Mouse (Mus musculus) liver, embryonic 12.5 days (tissue): Measurements from ENCODE around the gene Samd9l. TPM values are rescaled to one million over a fixed set of nuclear protein-coding genes. Genes with fewer than 3 reads are reported as not detected.
"Not testable (repeated sequence)": the region's sequence is repeated elsewhere in the genome, so short reads cannot be mapped to it uniquely, and the experiment has no call there.

Source experiments
- ATAC-seq: fragments of 200-750 bp; cut with Nextera tagmentation; 2 replicates; pipeline ENCODE4 v1.8.0; 2017; ENCODE audit warnings: moderate number of reproducible peaks, mild to moderate bottlenecking, moderate library complexity
- H3K27ac ChIP-seq: fragments of 300-500 bp; sonication (generic); 2 replicates; pipeline ENCODE4 v1.5.1; 2016; ENCODE audit warnings: mild to moderate bottlenecking
- H3K27me3 ChIP-seq: fragments of 300-500 bp; sonication (generic); replicated peaks from 2 replicates; pipeline ENCODE4 v1.6.1; 2016; ENCODE audit warnings: mild to moderate bottlenecking, moderate library complexity
- H3K36me3 ChIP-seq: fragments of 300-500 bp; sonication (generic); 2 replicates; pipeline ENCODE4 v1.6.1; 2016; ENCODE audit warnings: mild to moderate bottlenecking, moderate library complexity
- H3K4me1 ChIP-seq: fragments of 300-500 bp; sonication (generic); 2 replicates; pipeline ENCODE4 v1.6.1; 2016
- H3K4me2 ChIP-seq: fragments of 300-500 bp; sonication (generic); 2 replicates; pipeline ENCODE4 v1.6.1; 2016; ENCODE audit warnings: mild to moderate bottlenecking, moderate library complexity
- H3K4me3 ChIP-seq: fragments of 300-500 bp; sonication (generic); 2 replicates; pipeline ENCODE4 v1.5.1; 2016; ENCODE audit warnings: mild to moderate bottlenecking, moderate library complexity
- H3K9ac ChIP-seq: fragments of 300-500 bp; sonication (generic); 2 replicates; pipeline ENCODE4 v1.6.1; 2016; ENCODE audit warnings: mild to moderate bottlenecking, moderate library complexity
- H3K9me3 ChIP-seq: fragments of 300-500 bp; sonication (generic); replicated peaks from 2 replicates; pipeline ENCODE4 v1.6.1; 2016; ENCODE audit warnings: mild to moderate bottlenecking, moderate library complexity
- WGBS: fragments of 180-500 bp; shearing (Covaris S2); methylation state at CpG from one replicate; pipeline ENCODE4 v1.1.7; 2016; ENCODE audit not compliant: insufficient replicate concordance; 5-methylcytosine and 5-hydroxymethylcytosine counted together
- polyA plus RNA-seq: library from polyadenylated mRNA; unstranded; fragments of >200 nt; fragmentation: Nextera tagmentation; extraction: Ambion mirVana; gene quantifications from 2 replicates; pipeline ENCODE4 v1.2.1, GENCODE M21; 2016

Samd9l gene
- 2.7 and 2.8 TPM in 2 replicates for polyA plus RNA-seq

DNA sequence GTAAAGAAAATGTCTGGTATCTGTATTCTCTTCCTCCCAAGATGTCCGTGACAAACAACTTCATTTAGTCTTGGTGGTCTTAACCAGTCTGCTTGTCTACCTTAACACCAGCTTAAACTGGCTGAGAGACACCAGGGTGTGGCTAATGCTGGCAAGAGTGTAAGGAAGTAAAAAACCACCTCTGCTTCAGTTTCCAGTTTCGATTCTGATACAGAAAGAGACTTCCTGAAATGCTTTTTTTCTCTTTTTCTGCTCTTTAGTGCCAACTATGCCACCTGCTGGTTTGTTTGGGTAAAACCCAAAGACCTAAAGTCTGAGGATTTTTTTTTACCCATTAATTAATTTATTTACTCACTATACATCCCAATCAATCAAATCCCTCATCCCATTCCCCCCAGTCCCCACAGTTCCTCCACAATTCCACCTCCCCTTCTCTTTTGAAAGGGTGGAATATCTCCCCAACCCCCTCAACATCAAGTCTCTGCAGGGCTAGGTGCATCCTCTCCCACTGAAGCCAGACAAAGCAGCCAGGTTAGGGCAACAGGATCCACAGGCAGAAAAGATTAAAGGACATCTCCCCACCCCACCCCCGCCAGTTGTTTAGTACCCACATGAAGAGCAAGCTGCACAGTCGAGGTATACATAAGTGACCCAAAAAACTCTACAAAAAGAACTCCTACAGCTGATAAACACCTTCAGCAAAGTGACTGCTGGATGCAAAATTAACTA is at the start of gene Samd9l:
Samd9l (minus strand) TSS at position 233 of the 729 bp plus-strand sequence.
- peak within 1 kb of the TSS; percentile 38 for H3K4me2 ChIP-seq
- H3K36me3 ChIP-seq, H3K27me3 ChIP-seq, H3K27ac ChIP-seq, H3K4me1 ChIP-seq, H3K9ac ChIP-seq, H3K9me3 ChIP-seq: not testable (repeated sequence)
- WGBS = 22% methylated on average over 4 of the region's 4 CpGs
- peak within 1 kb of the TSS; percentile 29; the same call in 1 of the 2 replicates for H3K4me3 ChIP-seq
- ATAC-seq = peak; percentile 58; the same call in 1 of the 2 replicates

DNA sequence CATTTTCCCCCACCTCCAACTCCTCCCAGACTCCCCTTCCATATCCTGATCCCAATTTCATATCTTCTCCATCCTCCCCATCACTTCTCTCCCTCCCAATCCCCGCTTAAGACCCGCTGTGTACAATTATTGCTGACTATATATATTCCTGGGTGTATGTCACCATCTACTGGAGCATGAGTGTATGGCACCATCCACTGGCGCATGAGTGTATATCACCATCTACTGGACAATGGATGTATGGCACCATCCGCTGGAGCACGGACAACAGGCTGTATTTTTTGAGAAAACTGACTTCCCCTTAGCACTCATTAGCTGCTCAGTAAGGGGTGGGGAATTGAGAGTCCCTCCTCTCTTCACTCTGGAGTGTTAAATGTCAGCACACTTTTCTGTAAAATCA is 48.0 kb upstream of the Samd9l start:
- Histone ChIP-seq H3K4me1 (no peaks in the 10 kb centered on the region), H3K9ac (no peak overlapping the region), H3K9me3 (no peaks in the 10 kb centered on the region), H3K27ac (no peak overlapping the region), H3K36me3 (no peaks in the 10 kb centered on the region), H3K4me3 (no peak overlapping the region), H3K4me2 (no peak overlapping the region), H3K27me3 (no peaks in the 10 kb centered on the region)
- ATAC-seq = peak; percentile 60; the same call in 1 of the 2 replicates
- 4% methylated on average over 5 of the region's 5 CpGs for WGBS

DNA sequence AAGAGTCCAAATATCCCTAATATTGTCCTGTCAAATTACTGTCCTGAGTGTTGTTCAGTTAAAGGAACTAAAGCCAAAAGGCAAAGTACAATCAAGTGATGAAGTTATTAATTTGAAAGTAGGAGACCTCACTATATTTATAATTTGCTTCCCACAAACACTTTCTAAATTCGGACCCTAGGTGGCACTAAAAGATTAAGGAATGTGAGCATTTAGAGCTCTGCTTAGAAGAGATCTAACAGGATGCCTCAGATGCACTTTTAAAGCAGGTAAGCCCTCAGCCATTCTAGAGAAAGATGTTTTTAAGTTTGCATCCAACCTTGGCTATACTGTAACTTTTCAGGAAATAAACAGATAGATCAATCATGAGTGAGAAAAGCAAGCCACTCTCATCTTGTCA is 44.5 kb upstream of the Samd9l start:
- Histone ChIP-seq H3K36me3 (no peaks in the 10 kb centered on the region), H3K4me2 (no peak overlapping the region), H3K4me1 (no peaks in the 10 kb centered on the region), H3K27ac (no peak overlapping the region), H3K4me3 (no peak overlapping the region), H3K27me3 (no peaks in the 10 kb centered on the region), H3K9me3 (no peaks in the 10 kb centered on the region), H3K9ac (no peak overlapping the region)
- WGBS = 12% methylated on average over 1 of the region's 1 CpGs
- no peak for ATAC-seq

DNA sequence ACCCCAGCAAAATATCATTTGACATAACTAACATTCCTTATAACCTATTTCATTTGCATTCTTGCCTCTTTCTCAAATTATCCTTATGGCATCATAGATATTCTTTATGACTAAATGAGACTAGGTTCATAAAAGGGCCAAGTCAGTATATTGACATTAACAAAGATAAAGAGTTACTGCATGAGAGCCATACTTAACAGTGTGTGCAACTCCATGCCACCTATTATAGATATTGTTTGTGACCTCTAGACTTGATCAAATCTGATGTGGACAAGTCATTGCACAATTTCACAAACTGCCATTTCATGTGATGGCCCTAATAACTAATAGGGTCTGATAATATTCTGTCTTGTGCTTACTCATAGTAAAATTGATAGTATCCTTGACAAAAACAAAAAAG is 36.7 kb upstream of the Samd9l start:
- H3K4me3 ChIP-seq = no peak overlapping the region
- no peak overlapping the region for H3K9ac ChIP-seq
- no peak overlapping the region for H3K4me2 ChIP-seq
- H3K4me1 ChIP-seq = no peaks in the 10 kb centered on the region
- H3K27ac ChIP-seq = no peak overlapping the region
- ATAC-seq = no peak
- no peaks in the 10 kb centered on the region for H3K9me3 ChIP-seq
- no peaks in the 10 kb centered on the region for H3K27me3 ChIP-seq
- H3K36me3 ChIP-seq = no peaks in the 10 kb centered on the region

DNA sequence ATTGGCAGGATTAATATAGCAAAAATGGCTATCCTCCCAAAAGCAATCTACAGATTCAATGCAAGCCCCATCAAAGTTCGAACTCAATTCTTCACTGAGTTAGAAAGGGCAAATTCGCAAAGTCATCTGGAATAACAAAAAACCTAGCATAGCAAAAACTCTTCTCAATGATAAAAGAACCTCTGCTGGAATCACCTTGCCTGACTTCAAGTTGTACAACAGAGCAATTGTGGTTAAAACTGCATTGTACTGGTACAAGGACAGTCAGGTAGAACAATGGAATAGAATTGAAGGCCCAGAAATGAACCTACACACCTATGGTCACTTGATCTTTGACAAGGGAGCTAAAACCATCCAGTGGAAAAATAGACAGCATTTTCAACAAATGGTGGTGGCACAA is 31.6 kb upstream of the Samd9l start:
- WGBS = 60% methylated on average over 2 of the region's 2 CpGs
- H3K4me2 ChIP-seq, H3K27ac ChIP-seq, ATAC-seq, H3K27me3 ChIP-seq, H3K36me3 ChIP-seq, H3K4me1 ChIP-seq, H3K4me3 ChIP-seq, H3K9ac ChIP-seq, H3K9me3 ChIP-seq: not testable (repeated sequence)

DNA sequence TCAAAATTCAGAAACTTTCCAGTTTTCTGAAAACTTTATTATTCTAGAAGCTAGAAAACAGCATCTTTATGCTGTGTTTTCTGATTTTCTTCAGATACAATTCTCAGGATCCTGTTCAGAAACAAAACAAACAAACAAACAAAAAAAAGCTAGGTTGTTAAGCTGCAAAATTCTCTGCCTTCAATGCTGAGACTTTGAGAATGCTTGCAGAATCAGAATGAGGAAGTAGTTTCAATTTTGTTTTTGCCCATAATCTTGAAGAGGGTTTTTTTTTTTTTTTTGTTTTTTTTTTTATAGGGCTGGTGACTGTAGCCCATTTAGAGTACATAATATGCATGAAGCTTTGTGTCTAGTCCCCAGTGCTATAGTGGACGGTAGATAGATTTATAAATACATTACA is 27.7 kb upstream of the Samd9l start:
- no peaks in the 10 kb centered on the region for H3K4me1 ChIP-seq
- H3K9me3 ChIP-seq = no peaks in the 10 kb centered on the region
- no peak overlapping the region for H3K4me3 ChIP-seq
- 54% methylated on average over 1 of the region's 1 CpGs for WGBS
- no peak overlapping the region for H3K4me2 ChIP-seq
- no peaks in the 10 kb centered on the region for H3K36me3 ChIP-seq
- ATAC-seq = no peak
- H3K27ac ChIP-seq = no peak overlapping the region
- H3K9ac ChIP-seq = no peak overlapping the region
- H3K27me3 ChIP-seq = no peaks in the 10 kb centered on the region

DNA sequence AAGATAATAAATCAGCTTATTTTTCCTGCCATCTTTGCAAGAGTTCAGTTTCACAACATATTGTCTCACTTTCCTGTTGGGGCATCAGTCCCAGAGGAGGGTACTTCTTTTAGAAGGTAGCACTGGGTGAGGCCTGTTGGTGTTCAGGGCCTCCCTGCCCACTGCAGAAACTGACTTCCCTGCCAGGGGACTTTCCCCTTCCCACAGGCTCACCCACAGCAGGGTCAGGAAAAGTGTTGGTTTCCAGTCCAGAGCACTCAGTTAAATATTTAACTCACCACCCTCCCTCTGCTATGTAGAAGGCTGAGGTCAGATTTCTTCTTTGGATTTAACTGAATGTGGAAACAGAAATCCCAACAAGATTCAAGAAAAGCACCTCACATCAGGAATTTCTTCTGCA is 26.0 kb upstream of the Samd9l start:
- H3K4me2 ChIP-seq, H3K27me3 ChIP-seq, H3K4me1 ChIP-seq, H3K4me3 ChIP-seq, H3K9me3 ChIP-seq, H3K36me3 ChIP-seq, H3K9ac ChIP-seq, H3K27ac ChIP-seq: not testable (repeated sequence)
- ATAC-seq = peak; percentile 47; the same call in 1 of the 2 replicates

DNA sequence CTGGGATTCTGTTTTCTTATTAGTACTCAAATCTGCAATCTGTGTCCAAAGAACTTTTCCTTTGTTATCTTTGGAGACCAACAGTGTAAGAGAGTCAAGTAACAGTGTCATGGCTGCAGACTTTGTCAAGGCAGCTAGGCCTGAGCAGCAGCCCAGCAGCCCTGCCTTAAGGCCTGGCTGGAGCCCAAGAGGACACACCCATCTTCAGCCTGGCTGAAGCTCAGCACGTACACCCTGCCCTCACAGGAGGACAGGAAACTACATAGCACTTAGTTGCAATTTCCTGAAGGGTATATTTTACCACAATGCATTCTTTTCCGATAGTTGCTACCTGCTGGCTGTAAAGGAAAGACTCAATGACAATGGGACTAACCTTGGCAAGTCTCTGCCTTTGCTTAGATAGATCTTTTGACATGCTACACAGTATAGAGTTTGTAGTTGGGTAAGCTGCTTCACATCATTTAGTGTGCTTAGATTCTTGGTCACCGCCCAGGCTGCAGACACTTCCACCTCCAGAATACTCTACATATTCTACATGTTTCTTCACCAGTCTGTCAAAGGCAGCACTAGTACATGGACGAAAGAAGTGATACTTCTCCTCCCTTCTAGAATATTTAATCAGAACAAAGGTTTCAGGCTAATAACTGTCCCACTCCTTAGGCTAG is 25.4 kb upstream of the Samd9l start:
- not testable (repeated sequence) for H3K4me1 ChIP-seq, H3K4me3 ChIP-seq, H3K9ac ChIP-seq, H3K36me3 ChIP-seq, H3K27me3 ChIP-seq, H3K27ac ChIP-seq, H3K4me2 ChIP-seq, H3K9me3 ChIP-seq
- ATAC-seq = 0 out of 2 replicates have a peak, but pooled peaks have one; percentile 37
- 14% methylated on average over 1 of the region's 4 CpGs for WGBS

DNA sequence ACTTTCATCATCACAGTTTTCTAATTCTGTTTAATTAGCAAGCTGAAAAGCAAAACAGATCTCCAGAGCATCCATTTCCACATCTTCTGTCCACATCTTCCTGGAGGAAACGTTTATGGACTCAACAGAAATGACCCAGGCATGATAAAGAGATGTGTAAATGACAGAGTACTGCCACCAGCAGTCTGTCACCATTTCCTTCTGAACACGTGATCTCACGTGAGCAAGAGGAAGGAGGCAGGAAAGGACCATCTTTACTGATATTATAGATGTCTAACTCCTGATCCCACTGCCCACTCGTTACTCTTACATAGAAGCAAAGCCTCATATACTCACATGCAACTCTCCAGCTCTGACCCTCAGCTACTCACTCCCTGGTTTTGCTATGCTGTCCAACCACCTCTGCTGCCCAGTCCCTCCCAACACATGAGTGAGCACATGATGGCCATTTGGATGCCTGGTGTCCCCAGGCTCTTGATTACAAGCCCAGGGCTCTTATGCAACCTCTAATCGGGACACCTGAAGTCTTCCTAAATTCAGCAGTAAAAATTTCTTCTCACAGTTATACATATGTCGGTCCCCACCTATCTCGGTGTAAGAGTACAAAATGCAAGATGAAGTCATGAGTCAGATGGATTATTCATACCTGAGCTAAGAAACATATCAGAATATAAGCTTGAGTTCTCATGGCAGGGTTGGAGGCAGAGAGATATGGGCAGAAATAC is 2.0 kb downstream of the Samd9l start:
- H3K27ac ChIP-seq, H3K9me3 ChIP-seq, H3K4me3 ChIP-seq, ATAC-seq, H3K27me3 ChIP-seq, H3K4me2 ChIP-seq, H3K9ac ChIP-seq, H3K36me3 ChIP-seq, H3K4me1 ChIP-seq: not testable (repeated sequence)
- WGBS = 48% methylated on average over 6 of the region's 7 CpGs

DNA sequence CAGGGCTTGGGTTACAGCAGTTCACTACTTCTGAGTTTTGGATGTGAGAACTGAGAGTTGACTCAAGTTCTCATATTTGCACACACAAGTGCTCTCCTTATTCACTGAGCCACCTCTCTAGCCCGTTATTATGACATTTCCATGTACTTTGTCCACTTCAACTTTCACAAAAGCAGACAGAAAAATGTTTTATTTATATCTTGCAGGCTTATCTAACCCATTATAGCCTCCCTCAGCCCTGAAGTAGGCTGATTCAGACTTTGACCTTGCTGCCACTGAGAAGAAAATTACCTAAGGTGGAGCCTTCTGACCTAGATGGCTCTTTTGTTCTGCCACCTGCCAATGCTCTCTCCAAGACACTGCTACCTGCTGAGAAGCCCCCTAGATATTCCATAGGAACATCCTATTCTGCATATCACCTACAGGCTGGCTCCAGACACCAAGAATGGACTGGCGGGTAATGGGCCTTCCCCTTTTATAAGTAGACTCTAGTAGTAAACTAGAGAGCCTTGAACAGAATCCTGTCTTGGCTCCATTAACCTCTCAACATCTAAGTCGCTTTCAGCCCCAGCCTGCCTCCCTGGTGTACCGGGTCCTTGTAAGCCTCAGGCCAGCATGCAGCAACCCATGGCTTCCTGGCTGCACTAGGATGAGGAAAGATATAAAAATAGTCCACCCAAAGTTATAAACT is 3.3 kb downstream of the Samd9l start:
- not testable (repeated sequence) for ATAC-seq, H3K36me3 ChIP-seq, H3K4me2 ChIP-seq, H3K9me3 ChIP-seq, H3K4me1 ChIP-seq, H3K9ac ChIP-seq, H3K27ac ChIP-seq, H3K4me3 ChIP-seq, H3K27me3 ChIP-seq
- WGBS = 58% methylated on average over 4 of the region's 4 CpGs

DNA sequence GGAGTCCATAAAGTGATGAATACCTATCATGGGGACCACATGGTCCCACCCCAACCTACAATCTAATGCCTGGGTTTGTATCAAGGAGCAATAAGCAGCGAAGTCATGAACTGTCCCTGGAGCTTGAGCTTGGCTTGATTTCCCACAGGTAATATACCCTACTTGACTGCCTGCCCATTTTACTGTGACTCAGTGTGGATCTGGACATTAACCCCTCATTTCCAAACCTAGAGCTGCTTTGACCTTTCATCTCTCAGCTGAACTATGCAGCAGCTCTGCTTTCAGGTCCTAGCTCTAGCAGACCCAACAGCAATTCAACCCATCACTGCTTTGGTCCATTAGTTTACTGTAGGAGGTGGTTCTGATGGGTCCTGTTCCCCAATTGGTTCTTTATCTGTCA is 9.4 kb downstream of the Samd9l start:
- ATAC-seq = no peak
- Histone ChIP-seq H3K9ac (no peak overlapping the region), H3K27ac (no peak overlapping the region), H3K4me2 (no peak overlapping the region), H3K4me3 (no peak overlapping the region), H3K36me3 (no peaks in the 10 kb centered on the region), H3K9me3 (no peaks in the 10 kb centered on the region), H3K27me3 (no peaks in the 10 kb centered on the region), H3K4me1 (no peaks in the 10 kb centered on the region)
- WGBS = 59% methylated on average over 1 of the region's 1 CpGs

DNA sequence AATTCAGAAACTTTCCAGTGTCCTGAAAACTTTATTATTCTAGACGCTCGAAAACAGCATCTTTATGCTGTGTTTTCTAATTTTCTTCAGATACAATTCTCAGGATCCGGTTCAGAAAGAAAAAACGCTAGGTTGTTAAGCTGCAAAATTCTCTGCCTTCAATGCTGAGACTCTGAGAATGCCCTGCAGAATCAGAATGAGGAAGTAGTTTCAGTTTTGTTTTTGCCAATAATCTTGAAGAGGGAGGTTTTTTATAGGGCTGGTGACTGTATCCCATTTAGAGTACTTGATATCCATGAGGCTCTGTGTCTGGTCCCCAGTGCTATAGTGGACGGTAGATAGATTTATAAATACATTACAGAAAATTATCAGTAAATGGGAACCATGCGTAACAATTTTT is 12.8 kb downstream of the Samd9l start:
- Histone ChIP-seq H3K4me1 (no peaks in the 10 kb centered on the region), H3K27me3 (no peaks in the 10 kb centered on the region), H3K36me3 (no peaks in the 10 kb centered on the region), H3K4me3 (no peak overlapping the region), H3K9ac (no peak overlapping the region), H3K27ac (no peak overlapping the region), H3K9me3 (no peaks in the 10 kb centered on the region), H3K4me2 (no peak overlapping the region)
- 68% methylated on average over 6 of the region's 6 CpGs for WGBS
- no peak for ATAC-seq
